Mouse (Mus musculus) intestine, postnatal 0 days (tissue): ENCODE measurements at regions not wholly inside any gene's neighbourhood (a gene's known extent, or its start where the extent isn't known, plus 50 kb on each side); places are given as distances from the start of the nearest gene placed in this dataset.

ENCODE experiments used
- ATAC-seq: fragments of 200-750 bp; cut with Nextera tagmentation; 2 replicates; pipeline ENCODE4 v1.8.0; 2017; ENCODE audit warnings: mild to moderate bottlenecking, moderate TSS enrichment, moderate library complexity
- H3K27ac ChIP-seq: fragments of 300-500 bp; sonication (generic); 2 replicates; pipeline ENCODE4 v1.5.1; 2014; ENCODE audit warnings: mild to moderate bottlenecking, low read depth, low read length, moderate library complexity
- H3K27me3 ChIP-seq: fragments of 300-500 bp; sonication (generic); replicated peaks from 2 replicates; pipeline ENCODE4 v1.6.1; 2014; ENCODE audit warnings: low read length, mixed read lengths; ENCODE audit not compliant: control insufficient read depth, insufficient read depth
- H3K36me3 ChIP-seq: fragments of 300-500 bp; sonication (generic); 2 replicates; pipeline ENCODE4 v1.6.1; 2014; ENCODE audit warnings: mild to moderate bottlenecking, moderate library complexity; ENCODE audit not compliant: control insufficient read depth, insufficient read depth
- H3K4me1 ChIP-seq: fragments of 300-500 bp; sonication (generic); replicated peaks from 2 replicates; pipeline ENCODE4 v1.6.1; 2014; ENCODE audit warnings: antibody characterized with exemption, low read length, mixed read lengths; ENCODE audit not compliant: control insufficient read depth, insufficient read depth
- H3K4me2 ChIP-seq: fragments of 300-500 bp; sonication (generic); replicated peaks from 2 replicates; pipeline ENCODE4 v1.6.1; 2014; ENCODE audit warnings: low read depth, mild to moderate bottlenecking, moderate library complexity
- H3K4me3 ChIP-seq: fragments of 300-500 bp; sonication (generic); 2 replicates; pipeline ENCODE4 v1.5.1; 2014; ENCODE audit warnings: low read depth, low read length
- H3K9ac ChIP-seq: fragments of 300-500 bp; sonication (generic); 2 replicates; pipeline ENCODE4 v1.6.1; 2014; ENCODE audit warnings: mild to moderate bottlenecking, low read depth, low read length
- H3K9me3 ChIP-seq: fragments of 300-500 bp; sonication (generic); 2 replicates; pipeline ENCODE4 v1.6.1; 2016; ENCODE audit warnings: mixed run types; ENCODE audit not compliant: control insufficient read depth
- CTCF ChIP-seq: sonication (generic); IDR thresholded peaks from 2 replicates; pipeline ENCODE4 v1.5.1; 2016; ENCODE audit warnings: low read depth, mild to moderate bottlenecking, control low read depth, antibody characterized with exemption, moderate library complexity
- WGBS: fragments of 180-500 bp; shearing (Covaris S2); extraction: QIAGEN DNeasy Blood & Tissue Kit; methylation state at CpG from one replicate; pipeline ENCODE4 v1.1.7; 2014; 5-methylcytosine and 5-hydroxymethylcytosine counted together

DNA sequence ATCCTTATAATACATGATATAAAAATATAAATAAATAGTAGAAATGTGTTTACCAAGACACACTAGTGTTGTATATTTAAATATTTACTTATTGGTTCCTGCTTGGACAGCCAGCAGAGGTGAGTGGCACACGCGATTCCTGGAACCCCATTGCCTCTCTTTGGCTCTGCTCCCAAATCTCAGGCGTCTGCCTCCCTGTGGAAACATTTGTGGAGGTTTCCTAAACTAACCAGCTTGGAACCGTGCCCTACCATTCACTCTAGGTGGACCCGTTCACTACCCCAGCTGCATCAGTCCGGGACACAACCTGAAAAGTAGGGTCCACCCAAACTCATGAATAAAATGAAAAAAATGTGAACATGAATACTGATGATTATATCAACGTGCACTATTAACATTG, 404.0 kb upstream of the Defb41 start:
- H3K27me3 ChIP-seq: no peaks in the 10 kb centered on the region
- 82% methylated on average over 7 of the region's 7 CpGs for WGBS
- H3K27ac ChIP-seq: no peak overlapping the region
- no peak overlapping the region for H3K9ac ChIP-seq
- ATAC-seq: no peak
- H3K36me3 ChIP-seq: no peaks in the 10 kb centered on the region
- H3K4me3 ChIP-seq: no peak overlapping the region
- TF ChIP-seq CTCF: no peak
- no peak overlapping the region for H3K4me2 ChIP-seq
- H3K9me3 ChIP-seq: no peaks in the 10 kb centered on the region
- no peaks in the 10 kb centered on the region for H3K4me1 ChIP-seq

DNA sequence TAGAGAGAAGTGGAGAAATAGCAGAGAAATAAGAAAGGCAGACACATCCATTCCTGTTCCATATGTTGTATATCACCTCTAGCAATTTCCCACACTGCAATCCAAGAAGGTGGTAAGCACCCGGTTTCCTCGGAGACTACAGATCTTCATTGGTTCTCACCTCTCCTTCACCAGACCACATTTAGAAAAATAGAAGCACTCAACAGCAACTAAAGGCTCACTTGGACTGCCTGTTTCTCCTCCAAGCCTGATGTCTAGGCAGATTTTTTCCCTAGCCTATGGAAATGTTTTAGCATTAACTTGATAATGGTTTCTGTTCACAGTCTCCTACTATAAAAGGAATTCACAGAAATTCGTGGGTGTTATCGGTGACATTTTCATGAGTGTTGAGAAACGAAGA, 403.3 kb upstream of the Defb41 start:
- no peaks in the 10 kb centered on the region for H3K4me1 ChIP-seq
- no peak overlapping the region for H3K4me2 ChIP-seq
- H3K27ac ChIP-seq: no peak overlapping the region
- no peak for ATAC-seq
- 74% methylated on average over 5 of the region's 5 CpGs for WGBS
- H3K9ac ChIP-seq: no peak overlapping the region
- no peak for TF ChIP-seq CTCF
- H3K27me3 ChIP-seq: no peaks in the 10 kb centered on the region
- H3K9me3 ChIP-seq: no peaks in the 10 kb centered on the region
- no peaks in the 10 kb centered on the region for H3K36me3 ChIP-seq
- H3K4me3 ChIP-seq: no peak overlapping the region

DNA sequence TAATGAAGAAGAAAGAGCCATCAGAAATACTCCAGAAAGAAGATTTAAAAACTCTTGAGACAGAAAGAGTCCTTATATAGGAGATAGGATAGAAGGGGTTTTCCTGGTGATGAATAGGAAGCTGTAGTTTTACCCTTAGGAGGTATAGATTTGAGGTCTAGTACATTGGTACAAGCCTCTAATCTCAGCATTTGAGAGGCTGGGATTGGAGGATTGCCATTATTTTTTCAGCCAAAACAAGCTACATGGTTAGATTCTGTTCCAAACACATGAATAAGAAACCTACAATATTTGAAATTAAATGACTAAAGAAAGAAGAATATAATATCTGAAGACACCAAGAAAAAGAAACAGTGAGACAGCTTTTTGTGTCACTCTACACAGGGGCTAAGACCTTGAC, 375.9 kb upstream of the Defb41 start:
- ATAC-seq: no peak
- Histone ChIP-seq H3K36me3 (no peaks in the 10 kb centered on the region), H3K9ac (no peak overlapping the region)

DNA sequence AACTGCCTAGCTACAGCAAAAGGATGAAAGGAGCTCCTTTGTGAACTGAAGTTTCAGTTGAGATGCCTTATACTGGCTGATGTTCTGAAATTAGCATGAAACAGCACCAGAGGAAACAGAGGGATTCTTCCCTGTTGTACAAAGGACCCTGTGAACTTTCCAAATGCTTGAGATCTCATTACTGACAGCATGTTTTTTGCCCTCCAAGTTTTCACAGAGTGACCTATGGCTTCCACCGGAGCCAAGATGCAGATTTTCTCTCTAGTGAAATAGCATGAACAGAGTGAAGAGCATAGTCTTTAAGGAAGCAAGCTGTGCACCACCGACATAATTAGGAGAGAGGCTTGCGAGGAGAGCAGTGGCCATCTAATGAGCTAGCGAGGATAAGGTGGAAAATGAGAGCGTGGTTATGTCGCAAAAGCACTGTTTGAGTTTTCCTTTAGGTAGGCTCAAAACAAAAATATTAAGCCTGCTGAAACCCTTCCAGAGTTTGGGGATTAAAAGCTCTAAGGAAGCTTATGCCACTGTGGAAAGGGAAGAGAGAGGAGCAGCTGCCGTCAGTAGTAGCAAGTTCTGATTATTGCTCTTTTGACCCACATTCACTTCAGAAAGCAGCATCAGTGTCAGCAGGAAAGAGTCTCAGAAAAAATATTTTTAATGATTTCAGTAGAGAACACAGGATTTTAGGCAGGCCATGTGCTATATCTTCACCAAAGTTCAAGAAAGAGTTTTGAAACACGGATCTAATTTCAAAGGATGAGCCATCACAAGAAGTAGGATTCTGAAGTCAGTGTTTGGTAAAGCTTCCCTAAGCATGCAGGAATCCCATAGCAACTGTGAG, 374.7 kb upstream of the Defb41 start:
- ATAC-seq: no peak
- no peak overlapping the region for H3K27ac ChIP-seq
- whole genome bisulfite sequencing: 67% methylated on average over 8 of the region's 8 CpGs

More for the DNA sequence above, 375.9 kb upstream of the Defb41 start:
- Histone ChIP-seq H3K27me3 (no peaks in the 10 kb centered on the region), H3K4me2 (no peak overlapping the region), H3K4me1 (no peaks in the 10 kb centered on the region), H3K9me3 (no peaks in the 10 kb centered on the region), H3K4me3 (no peak overlapping the region), H3K27ac (no peak overlapping the region)
- TF ChIP-seq CTCF: no peak

DNA sequence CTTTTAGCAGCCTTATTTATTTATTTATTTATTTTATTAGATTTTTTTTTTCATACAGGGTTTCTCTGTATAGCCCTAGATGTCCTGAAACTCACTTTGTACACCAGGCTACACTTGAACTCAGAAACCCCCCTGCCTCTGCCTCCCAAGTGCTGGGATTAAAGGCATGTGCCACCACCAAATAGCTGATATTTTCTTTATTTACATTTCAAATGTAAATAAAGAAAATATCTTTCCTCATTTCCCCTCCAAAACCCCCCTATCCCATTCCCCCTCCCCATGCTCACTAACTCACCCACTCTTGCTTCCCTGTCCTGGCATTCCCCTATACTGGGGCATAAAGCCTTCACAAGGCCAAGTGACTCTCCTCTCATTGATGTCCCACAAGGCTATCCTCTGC, 372.4 kb upstream of the Defb41 start:
- H3K9me3 ChIP-seq: no peaks in the 10 kb centered on the region
- no peaks in the 10 kb centered on the region for H3K27me3 ChIP-seq
- H3K4me3 ChIP-seq: no peak overlapping the region
- no peak overlapping the region for H3K27ac ChIP-seq
- no peaks in the 10 kb centered on the region for H3K36me3 ChIP-seq
- no peaks in the 10 kb centered on the region for H3K4me1 ChIP-seq
- H3K4me2 ChIP-seq: no peak overlapping the region
- no peak for ATAC-seq
- no peak for TF ChIP-seq CTCF
- H3K9ac ChIP-seq: no peak overlapping the region

More for the DNA sequence above, 374.7 kb upstream of the Defb41 start:
- H3K36me3 ChIP-seq: no peaks in the 10 kb centered on the region
- no peaks in the 10 kb centered on the region for H3K4me1 ChIP-seq
- no peak overlapping the region for H3K4me2 ChIP-seq
- H3K9me3 ChIP-seq: no peaks in the 10 kb centered on the region
- no peak for TF ChIP-seq CTCF
- no peaks in the 10 kb centered on the region for H3K27me3 ChIP-seq
- no peak overlapping the region for H3K4me3 ChIP-seq
- H3K9ac ChIP-seq: no peak overlapping the region

DNA sequence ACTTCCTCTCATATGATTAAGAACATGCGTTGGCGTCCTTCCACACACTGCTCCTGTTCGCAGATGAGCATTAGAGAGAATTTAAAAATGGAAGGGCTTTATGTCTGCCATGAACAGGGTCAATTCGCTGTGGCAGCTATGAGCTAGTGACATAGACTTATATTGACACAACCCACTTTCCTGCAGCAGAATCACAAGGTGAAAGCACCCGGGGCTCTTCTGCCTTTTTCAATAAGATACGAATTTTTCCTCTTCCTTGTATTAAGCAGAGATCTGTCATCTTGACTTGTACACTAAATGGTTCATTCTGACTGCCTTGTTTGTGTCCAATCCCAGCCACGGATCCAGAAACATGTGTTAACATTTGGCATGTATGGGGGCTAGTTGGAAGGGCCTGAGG, 345.3 kb upstream of the Defb41 start:
- Histone ChIP-seq H3K27me3 (no peaks in the 10 kb centered on the region), H3K9ac (no peak overlapping the region), H3K27ac (no peak overlapping the region), H3K4me1 (no peaks in the 10 kb centered on the region), H3K4me2 (no peak overlapping the region), H3K36me3 (no peaks in the 10 kb centered on the region), H3K4me3 (no peak overlapping the region), H3K9me3 (no peaks in the 10 kb centered on the region)
- 82% methylated on average over 7 of the region's 7 CpGs for WGBS
- no peak for ATAC-seq
- TF ChIP-seq CTCF: no peak
